ENCODE assay signal across 12 mouse cellular contexts in the genomic region with DNA sequence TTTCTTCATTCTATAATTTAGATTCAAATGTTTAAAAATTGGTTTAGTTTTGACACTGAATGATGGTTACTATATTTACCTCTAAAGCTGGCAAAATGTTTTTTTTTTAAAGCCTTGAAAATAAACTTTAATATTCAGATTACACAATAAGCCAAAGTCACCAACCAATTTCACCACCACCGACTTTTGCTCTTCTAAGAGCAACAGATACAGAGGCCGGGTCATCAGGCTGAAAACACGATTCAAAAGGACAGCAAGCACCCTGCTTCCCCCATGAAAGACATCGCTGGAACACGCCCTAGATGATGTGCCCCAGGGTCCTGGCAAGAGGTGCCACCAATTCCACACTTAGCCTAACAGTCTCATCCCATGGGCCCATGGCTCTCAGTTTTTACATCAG.
"Had no signal": no experiment of that assay in that cellular context is flagged by ENCODE, and none has a peak within 500 bp of the region (broad histone marks: within the 10 kb centered on the region; RNA-seq: fewer than 3 reads in every experiment).

No protein-coding gene starts in this region.

- H3K27me3 ChIP-seq: limb, embryonic 13.5 days; liver, embryonic 13.5 days had no signal

- H3K36me3 ChIP-seq: limb, embryonic 13.5 days; liver, embryonic 13.5 days; midbrain, embryonic 12.5 days had no signal

- H3K4me3 ChIP-seq: layer of hippocampus, adult 2 months; limb, embryonic 13.5 days; liver, embryonic 13.5 days; midbrain, embryonic 12.5 days had no signal

- H3K9ac ChIP-seq: limb, embryonic 13.5 days; liver, embryonic 13.5 days; lung, embryonic 14.5 days; midbrain, embryonic 12.5 days had no signal

- ATAC-seq: midbrain, embryonic 16.5 days had no signal

- H3K9me3 ChIP-seq: limb, embryonic 13.5 days; liver, embryonic 13.5 days; midbrain, embryonic 12.5 days had no signal

- H3K27ac ChIP-seq: limb, embryonic 13.5 days; liver, embryonic 13.5 days; midbrain, embryonic 12.5 days had no signal

- DNase-seq: kidney, adult 18-20 months; kidney, postnatal 10 days; kidney, postnatal 4 days; left cerebral cortex, postnatal 4 days; liver, embryonic 13.5 days; lung, embryonic 14.5 days; right cerebral cortex, postnatal 14 days; thymus, postnatal 14 days had no signal

- H3K4me2 ChIP-seq: limb, embryonic 13.5 days; liver, embryonic 13.5 days; lung, embryonic 14.5 days; midbrain, embryonic 12.5 days had no signal
